In genomic region chr5:5243648-5244047, GRCm38 (mm10) we compare ENCODE assay signal across 1 mouse cellular context.
TF ChIP-seq lines count a peak whose summit lies in the region.

No protein-coding gene starts in this region.

TF ChIP-seq in CH12.LX, 34 proteins besides CTCF, POLR2A, EP300 and RAD21 (continued from another document):
- TF ChIP-seq ZKSCAN1 (IDR thresholded peaks at IDR 0.05; ENCODE audit: borderline replicate concordance, low read depth, low read length), result no peak
- TF ChIP-seq HCFC1 (IDR thresholded peaks at IDR 0.05; ENCODE audit: low read depth, low read length), result no peak
- no peak for TF ChIP-seq MAZ (IDR thresholded peaks at IDR 0.05; ENCODE audit: low read depth, low read length)
- peak; percentile 81 for TF ChIP-seq USF1 (IDR thresholded peaks at IDR 0.05; ENCODE audit: low read depth, low read length)
- no peak for TF ChIP-seq MYC (IDR thresholded peaks at IDR 0.05; ENCODE audit: low read depth, low read length)
- no peak for TF ChIP-seq JUN (IDR thresholded peaks at IDR 0.05; ENCODE audit: insufficient read depth, low read depth, low read length)
- 0 out of 2 replicates have a peak, but pooled peaks have one; percentile 91 for TF ChIP-seq CHD1 (IDR thresholded peaks at IDR 0.05; ENCODE audit: low read depth, low read length)
- no peak for TF ChIP-seq UBTF (IDR thresholded peaks at IDR 0.05; ENCODE audit: low read depth, low read length)
